Mouse (Mus musculus): Measurements from ENCODE around the gene Olfr1302.

Gene Olfr1302

DNA sequence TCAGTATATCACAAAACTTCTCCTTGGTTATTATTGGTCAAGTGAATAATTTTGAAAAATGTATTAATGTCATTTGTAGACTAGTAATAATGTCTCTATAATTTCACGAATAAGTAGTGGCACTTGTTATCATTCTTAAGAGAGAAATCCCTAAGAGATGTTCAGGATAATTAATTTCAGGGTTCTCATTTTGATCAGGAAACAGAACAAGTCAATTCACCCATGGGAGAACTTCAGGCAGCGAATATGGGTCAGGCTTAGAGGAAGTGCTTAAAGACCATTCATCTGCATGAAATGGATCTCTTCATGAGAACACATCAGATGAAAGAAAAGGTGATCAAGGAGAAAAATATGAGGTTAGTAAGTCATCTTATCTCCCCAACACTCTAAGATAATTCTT is at the start of gene Olfr1302:
Olfr1302 (plus strand) TSS at position 301 of the 400 bp plus-strand sequence.
- DNase-seq (ENCODE audit: low spot score in 2 of 2) = no peak

GRCm38 (mm10) chr2:111750706-111751105 is 26.5 kb upstream of the Olfr1302 start, which contains the start of gene Olfr1301:
Gene Olfr1301 (plus strand): TSS chr2:111751006.
- DNase-seq (ENCODE audit: low spot score in 2 of 2) = no peak

GRCm38 (mm10) chr2:111812936-111813335 is 35.7 kb downstream of the Olfr1302 start:
- no peak for DNase-seq (ENCODE audit: low spot score in 2 of 2)

DNA sequence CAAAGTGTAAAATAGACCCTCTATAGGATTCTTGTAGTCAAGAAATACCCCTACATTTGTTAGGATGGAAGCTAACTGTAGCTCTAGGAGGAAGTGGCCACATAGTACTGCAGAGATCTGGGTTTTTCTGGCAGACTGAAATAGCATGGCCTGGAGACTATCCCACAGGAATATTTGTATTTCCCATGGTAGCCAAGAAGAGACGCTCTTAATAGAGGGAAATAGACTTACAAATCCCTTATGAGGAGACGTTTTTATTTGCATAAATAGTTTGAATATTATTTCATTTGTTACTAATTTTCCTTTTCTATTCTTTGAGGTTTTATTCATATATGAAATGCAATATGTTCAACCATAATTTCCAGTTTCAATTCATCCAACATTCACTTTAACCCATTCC is 43.0 kb downstream of the Olfr1302 start, which contains the start of gene Olfr1303:
Olfr1303 (minus strand) TSS at position 101 of the 400 bp plus-strand sequence.
- DNase-seq (ENCODE audit: low spot score in 2 of 2) = no peak
